Mouse (Mus musculus): ENCODE data around the gene Samd4. TPM values are rescaled to one million over a fixed set of nuclear protein-coding genes. Genes with fewer than 3 reads are reported as not detected.

The Samd4 gene
- total RNA-seq, 2 experiments from 2014 or later: 39.4 to 46.3 TPM

DNA sequence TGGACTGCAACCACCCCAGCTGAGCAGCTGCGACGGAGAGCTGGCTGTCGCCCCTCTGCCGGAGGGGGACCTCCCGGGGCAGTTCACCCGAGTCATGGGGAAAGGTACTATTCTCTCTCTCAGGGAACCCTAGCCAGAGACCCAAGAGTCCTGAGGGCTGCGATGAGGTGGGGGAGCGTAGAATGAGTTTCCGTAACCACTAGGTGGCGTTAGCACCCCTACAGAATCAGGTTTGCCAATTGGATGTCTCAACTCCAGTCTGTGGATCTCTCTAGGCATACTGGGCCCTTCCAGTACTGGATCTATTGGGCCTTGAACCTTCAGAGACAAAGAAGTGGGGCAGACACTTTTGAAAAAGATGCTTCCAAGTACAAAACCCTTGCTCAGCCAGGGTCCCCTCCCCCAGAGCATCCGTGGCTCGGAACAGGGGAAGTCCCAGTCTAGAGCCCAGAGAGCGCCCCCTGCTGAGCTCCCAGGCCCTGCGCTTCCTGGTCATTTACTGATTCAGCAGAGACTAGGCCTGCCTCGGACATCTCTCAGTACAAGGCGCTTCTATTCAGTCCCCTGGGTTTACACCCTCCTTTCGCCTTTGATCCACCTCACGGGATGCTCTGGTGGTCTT, 191.5 kb downstream of the Samd4 start:
- peak; percentile 69 for DNase-seq

DNA sequence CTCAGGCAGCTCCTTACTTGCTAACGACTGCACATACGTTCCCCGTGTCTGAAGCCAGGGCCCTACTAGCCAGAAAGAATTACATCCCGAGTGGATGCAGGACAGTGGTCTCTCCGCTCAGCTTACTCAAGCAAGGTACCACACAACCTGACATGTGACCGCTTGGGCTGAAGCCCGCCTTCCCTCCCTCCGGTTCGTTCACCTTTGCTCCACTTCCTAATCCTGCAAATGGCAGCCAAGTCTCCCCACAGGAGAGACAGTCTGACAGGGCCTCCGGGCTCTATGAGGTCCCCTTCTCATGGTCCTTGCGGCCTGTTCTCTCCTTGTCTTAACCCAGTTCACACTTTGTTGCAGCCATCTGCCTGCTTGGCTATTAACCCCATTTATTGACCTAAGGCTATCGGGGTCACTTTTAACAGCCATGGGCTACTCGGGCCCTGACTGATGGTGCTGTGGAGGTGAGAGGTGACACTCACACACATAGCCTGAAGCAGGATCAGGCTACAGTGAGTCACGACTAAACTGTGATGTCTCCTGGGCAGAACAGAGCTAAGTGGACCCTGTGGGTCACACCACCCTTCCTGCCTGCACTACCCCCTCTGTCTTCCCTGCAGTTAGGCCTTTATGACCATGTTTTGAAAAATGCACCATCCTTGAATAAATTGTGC, 192.5 kb downstream of the Samd4 start:
- no peak for DNase-seq

- DNase-seq: no peak
Measured at GRCm38 (mm10) chr14:47075856-47076255, 193.2 kb downstream of the Samd4 start.

GRCm38 (mm10) chr14:47076956-47077575, 194.4 kb downstream of the Samd4 start:
- DNase-seq: no peak

DNA sequence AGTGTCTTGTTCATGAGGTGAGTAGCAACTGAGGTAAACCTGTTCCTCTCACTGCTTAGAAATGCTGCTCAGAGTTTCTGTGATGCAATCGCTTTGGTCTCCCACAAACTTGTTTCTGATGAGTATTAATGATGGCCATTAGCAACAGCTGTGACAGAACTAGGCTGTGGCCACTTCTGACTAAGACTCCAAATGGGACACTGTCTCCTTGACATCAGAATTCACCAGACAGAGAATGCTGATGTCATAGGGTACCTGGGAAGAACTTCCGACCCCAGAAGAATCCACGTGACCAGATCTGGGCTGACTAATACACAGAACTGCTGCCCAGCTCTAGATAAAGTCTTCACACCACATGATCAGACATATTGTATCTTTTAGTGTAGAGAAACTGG, 194.9 kb downstream of the Samd4 start:
- no peak for DNase-seq

- no peak for DNase-seq
Measured at GRCm38 (mm10) chr14:47079911-47080310, 197.3 kb downstream of the Samd4 start.

DNA sequence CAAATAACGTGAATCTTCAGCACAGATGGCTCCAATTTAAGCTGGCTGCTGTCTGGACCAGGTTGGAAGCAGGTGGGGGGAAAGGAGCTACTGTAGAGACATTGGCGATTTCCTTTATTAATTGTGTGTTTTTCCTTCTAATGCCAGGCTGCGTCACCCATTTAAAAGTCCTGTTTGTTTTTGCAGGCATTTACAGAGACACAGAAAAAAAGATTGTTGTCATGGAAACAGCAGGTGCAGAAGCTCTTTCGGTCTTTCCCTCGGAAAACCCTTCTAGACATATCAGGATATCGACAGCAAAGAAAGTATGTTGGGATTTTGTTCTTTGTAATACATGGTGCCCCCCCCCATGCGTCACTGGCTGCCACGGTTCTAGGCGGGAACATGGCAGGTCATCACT, 200.7 kb downstream of the Samd4 start:
- DNase-seq: no peak

- DNase-seq: no peak
Measured at GRCm38 (mm10) chr14:47083838-47084237, 201.2 kb downstream of the Samd4 start.

GRCm38 (mm10) chr14:47084686-47085085, 202.0 kb downstream of the Samd4 start:
- no peak for DNase-seq

DNA sequence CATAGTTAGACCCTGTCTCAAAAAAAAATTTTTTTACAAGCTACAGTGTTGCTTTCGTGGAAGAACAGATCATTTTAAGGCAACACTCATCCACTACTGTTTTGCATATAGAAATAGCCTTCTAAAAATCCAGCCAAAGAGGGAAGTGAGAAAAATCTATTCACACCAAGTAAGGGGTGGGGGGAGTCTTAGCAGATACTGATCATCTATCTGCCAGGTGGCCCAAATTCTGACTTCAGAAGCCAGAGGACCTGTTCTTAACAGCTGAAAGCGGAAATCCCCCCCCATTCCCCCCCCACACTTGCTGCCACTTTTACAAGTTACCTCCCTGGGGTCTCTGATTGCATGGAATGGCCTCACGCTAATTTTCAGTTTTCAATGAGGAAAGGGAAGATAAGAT, 203.5 kb downstream of the Samd4 start:
- no peak for DNase-seq

- DNase-seq: peak; percentile 75
Measured at GRCm38 (mm10) chr14:47086743-47087142, 204.1 kb downstream of the Samd4 start.

DNA sequence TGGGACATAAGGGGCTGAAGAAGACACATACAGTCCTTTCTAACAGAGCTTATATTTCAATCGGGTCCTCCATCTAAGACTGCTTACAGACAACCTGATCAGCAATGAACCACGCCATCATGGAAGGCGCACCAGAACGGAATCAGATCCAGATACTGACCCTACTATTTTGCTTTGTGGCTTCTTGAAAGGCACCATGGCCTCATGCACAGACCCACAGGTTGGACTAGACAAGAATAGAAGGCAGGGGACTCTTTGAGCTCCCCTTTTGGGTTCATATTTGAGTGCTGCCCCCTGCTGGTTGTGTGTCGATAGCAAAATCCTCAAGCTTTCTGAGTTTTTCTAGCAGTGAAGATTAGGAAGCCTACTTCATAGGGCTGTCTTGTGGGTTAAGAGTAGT, 204.5 kb downstream of the Samd4 start:
- DNase-seq: peak; percentile 87

GRCm38 (mm10) chr14:47087669-47088250, 205.1 kb downstream of the Samd4 start:
- no peak for DNase-seq

GRCm38 (mm10) chr14:47088339-47088738, 205.7 kb downstream of the Samd4 start:
- DNase-seq: no peak

- DNase-seq: no peak
Measured at GRCm38 (mm10) chr14:47089153-47089552, 206.5 kb downstream of the Samd4 start.

GRCm38 (mm10) chr14:47091908-47092307, 209.3 kb downstream of the Samd4 start:
- DNase-seq: no peak

DNA sequence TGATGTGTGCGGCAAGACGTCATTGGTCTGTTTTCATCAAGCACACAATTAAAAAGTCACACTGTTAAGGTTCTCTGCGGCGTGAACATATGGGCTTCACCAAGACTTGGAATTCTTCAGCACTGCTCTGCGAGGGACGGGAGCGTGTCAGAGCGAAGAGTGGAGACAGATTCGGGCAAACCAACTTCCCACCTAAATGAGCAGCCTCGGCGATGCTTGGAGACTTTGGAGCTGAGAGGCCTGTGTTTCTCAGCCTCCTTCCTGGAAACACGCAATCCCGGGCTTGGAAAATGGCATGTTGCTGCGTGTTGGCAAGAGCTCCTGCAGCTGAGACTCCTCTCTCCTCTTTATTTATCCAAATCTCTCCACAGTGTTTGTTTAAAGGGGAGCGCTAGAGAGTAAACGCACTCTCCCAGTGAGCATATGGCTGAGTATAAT, 210.7 kb downstream of the Samd4 start:
- DNase-seq: no peak

DNA sequence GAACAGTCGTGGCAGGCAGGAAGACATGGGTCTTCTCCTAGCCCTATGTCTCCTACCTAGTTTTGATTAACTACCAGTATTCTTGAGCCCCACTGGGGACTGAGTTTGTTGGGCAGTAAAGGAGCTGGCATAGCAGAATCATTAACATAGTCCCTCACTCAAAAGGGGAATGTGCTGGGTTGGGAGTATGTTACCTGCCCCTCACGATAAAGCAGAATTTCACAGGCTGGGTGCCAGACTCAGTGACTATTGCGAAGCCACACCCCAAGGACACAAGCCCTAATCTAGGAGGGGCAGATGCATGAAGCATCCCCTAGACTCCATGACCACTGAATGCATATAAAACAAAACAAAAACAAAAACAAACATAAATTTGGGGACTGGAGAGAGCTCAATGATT, 212.4 kb downstream of the Samd4 start:
- no peak for DNase-seq

GRCm38 (mm10) chr14:47096357-47096756, 213.7 kb downstream of the Samd4 start:
- DNase-seq: no peak

DNA sequence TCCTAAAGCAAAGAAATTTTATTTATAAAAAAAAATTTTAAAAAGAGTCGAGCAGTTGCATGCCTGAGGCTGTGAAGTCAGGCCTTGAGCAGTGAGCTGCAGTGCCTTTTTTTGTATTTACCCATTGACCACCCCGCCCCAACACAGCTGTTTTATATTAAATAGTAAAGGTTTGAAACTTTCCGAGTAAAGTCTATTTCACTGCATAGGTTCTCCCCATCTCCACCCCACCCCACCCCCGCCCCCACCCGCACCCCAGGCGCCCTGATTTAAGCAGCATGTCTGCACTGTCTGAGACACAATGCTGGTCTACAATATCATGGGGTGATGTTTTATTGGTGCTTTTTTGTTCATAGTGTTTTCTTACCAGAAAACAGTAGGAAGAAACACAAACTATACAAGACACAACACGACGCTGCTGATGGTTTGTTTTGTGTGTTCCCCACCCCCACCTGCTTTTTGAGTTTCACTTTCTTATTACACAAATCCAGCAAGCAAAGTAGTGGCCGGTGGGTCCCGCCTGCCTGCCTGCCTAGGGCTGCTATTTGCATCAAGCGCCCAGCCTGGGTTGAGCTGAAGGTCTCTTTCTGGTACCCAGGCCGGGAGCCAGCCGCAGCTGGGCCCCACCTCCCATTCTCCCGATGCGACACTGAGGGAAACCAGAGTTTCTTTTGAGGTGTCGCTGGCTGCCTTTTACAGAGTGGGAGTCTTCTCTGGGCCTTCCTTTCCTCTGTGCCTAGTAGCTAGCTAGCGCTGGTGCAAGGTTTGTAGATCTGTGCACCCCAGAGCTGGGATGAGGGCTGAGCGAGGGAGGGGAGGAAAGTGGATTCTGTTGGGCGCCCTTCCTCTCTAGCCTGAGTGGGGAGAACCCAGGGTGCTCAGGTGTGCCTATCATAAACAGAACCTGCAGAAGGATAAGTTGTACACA, 221.9 kb downstream of the Samd4 start:
- peak; percentile 39 for DNase-seq

GRCm38 (mm10) chr14:47105174-47105557, 222.5 kb downstream of the Samd4 start:
- DNase-seq: no peak

GRCm38 (mm10) chr14:47105755-47106154, 223.1 kb downstream of the Samd4 start:
- DNase-seq: no peak
